Mouse (Mus musculus) heart, postnatal 0 days (tissue): ENCODE measurements at regions not wholly inside any gene's neighbourhood (a gene's known extent, or its start where the extent isn't known, plus 50 kb on each side); places are given as distances from the start of the nearest gene placed in this dataset.

Source experiments
- ATAC-seq: fragments of 200-750 bp; cut with Nextera tagmentation; 2 replicates; pipeline ENCODE4 v1.8.0; 2017; ENCODE audit warnings: low read depth, moderate number of reproducible peaks, moderate library complexity; ENCODE audit not compliant: insufficient read depth
- DNase-seq: peaks from one replicate; pipeline ENCODE4 v3.0.0-alpha.2; 2016; ENCODE audit warnings: low spot score
- H3K27ac ChIP-seq: fragments of 300-500 bp; sonication (generic); 2 replicates; pipeline ENCODE4 v1.5.1; 2014; ENCODE audit warnings: low read depth, mild to moderate bottlenecking
- H3K27me3 ChIP-seq: fragments of 300-500 bp; sonication (generic); 2 replicates; pipeline ENCODE4 v1.6.1; 2014; ENCODE audit warnings: low read length, mixed read lengths; ENCODE audit not compliant: control insufficient read depth, insufficient read depth
- H3K36me3 ChIP-seq: fragments of 300-500 bp; sonication (generic); replicated peaks from 2 replicates; pipeline ENCODE4 v1.6.1; 2014; ENCODE audit warnings: low read length, mixed read lengths; ENCODE audit not compliant: control insufficient read depth, insufficient read depth
- H3K4me1 ChIP-seq: fragments of 300-500 bp; sonication (generic); 2 replicates; pipeline ENCODE4 v1.6.1; 2014; ENCODE audit warnings: antibody characterized with exemption; ENCODE audit not compliant: control insufficient read depth, insufficient read depth
- H3K4me2 ChIP-seq: fragments of 300-500 bp; sonication (generic); 2 replicates; pipeline ENCODE4 v1.6.1; 2014; ENCODE audit warnings: low read depth, mild to moderate bottlenecking, low read length, moderate library complexity
- H3K4me3 ChIP-seq: fragments of 300-500 bp; sonication (generic); 2 replicates; pipeline ENCODE4 v1.5.1; 2014; ENCODE audit warnings: low read depth, low read length
- H3K9ac ChIP-seq: fragments of 300-500 bp; sonication (generic); replicated peaks from 2 replicates; pipeline ENCODE4 v1.6.1; 2014; ENCODE audit warnings: low read depth, low read length, mixed read lengths
- H3K9me3 ChIP-seq: fragments of 300-500 bp; sonication (generic); replicated peaks from 2 replicates; pipeline ENCODE4 v1.6.1; 2016; ENCODE audit warnings: low read length; ENCODE audit not compliant: control insufficient read depth
- CTCF ChIP-seq: IDR thresholded peaks from 2 replicates; pipeline ENCODE4 v1.5.1; 2016; ENCODE audit warnings: antibody characterized with exemption, control low read depth, low read depth
- EP300 ChIP-seq: IDR thresholded peaks from 2 replicates; pipeline ENCODE4 v1.6.1; 2016; ENCODE audit warnings: antibody characterized with exemption, low read depth
- WGBS: fragments of 180-500 bp; shearing (Covaris S2); extraction: QIAGEN DNeasy Blood & Tissue Kit; methylation state at CpG from one replicate; pipeline ENCODE4 v1.1.7; 2014; 5-methylcytosine and 5-hydroxymethylcytosine counted together

DNA sequence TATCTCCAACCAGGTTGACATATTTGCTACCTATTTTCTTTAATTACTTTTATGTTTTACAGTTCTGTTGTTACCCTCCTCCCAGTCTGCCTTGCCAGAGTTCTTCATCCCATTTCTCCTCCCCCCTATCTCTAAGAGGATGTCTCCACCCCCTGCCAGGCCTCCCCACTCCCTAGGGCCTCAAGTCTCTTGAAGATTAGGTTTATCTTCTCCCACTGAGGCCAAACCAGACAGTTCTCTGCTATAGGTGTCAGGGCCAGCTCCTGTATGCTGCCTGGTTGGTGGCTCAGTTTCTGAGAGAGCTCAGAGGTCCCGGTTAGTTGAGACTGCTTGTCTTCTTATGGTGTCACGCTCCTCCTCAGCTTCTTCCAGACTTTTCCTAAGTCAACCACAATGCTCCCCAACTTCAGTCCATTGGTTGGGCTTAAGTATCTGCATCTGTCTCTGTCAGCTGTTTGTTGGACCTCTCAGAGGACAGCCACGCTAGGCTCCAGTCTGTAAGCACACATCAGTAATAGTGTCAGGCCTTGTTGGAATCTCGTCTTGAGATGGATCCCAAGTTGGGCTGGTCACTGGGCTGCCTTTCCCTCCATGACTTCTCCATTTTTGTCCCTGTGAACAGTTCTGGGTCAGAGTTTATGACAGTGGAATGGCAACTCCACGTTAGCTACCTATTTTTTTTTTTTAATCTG lies 920.4 kb upstream of the Celf2 start:
- WGBS: 54% methylated on average over 5 of the region's 5 CpGs
- Histone ChIP-seq H3K27ac (no peak overlapping the region), H3K9ac (no peak overlapping the region), H3K27me3 (no peaks in the 10 kb centered on the region), H3K4me1 (no peaks in the 10 kb centered on the region), H3K36me3 (no peaks in the 10 kb centered on the region), H3K9me3 (no peaks in the 10 kb centered on the region), H3K4me2 (no peak overlapping the region), H3K4me3 (no peak overlapping the region)
- no peak for TF ChIP-seq EP300
- no peak for TF ChIP-seq CTCF
- no peak for ATAC-seq
- DNase-seq: no peak

GRCm38 (mm10) chr2:8428145-8428544 lies 918.8 kb upstream of the Celf2 start:
- Histone ChIP-seq H3K4me1 (no peaks in the 10 kb centered on the region), H3K4me2 (no peak overlapping the region), H3K9me3 (no peaks in the 10 kb centered on the region), H3K4me3 (no peak overlapping the region), H3K36me3 (no peaks in the 10 kb centered on the region), H3K9ac (no peak overlapping the region), H3K27me3 (no peaks in the 10 kb centered on the region), H3K27ac (no peak overlapping the region)
- TF ChIP-seq EP300 (no peak), CTCF (no peak)
- 63% methylated on average over 2 of the region's 2 CpGs for WGBS
- no peak for ATAC-seq
- DNase-seq: no peak

DNA sequence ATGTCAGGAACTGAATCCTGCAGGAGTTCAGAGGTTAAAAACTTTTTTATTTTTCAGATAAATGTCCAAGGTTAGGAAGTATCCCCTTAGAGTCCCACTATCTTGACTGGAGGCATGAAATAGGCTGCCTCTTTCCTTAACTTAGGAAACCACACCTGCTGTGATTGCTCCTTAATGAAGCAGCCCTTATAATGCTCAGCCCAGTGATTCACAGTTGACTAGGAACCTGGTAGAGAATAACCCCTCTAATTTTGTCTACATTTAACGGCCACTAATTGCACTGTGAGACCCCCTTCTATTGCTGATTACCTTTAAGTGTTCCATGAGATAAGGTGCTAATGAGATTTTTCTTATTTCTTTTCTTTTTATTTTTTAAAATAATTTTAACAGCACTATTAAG lies 918.4 kb upstream of the Celf2 start:
- TF ChIP-seq EP300 (no peak), CTCF (no peak)
- WGBS: 43% methylated on average over 1 of the region's 1 CpGs
- Histone ChIP-seq H3K36me3 (no peaks in the 10 kb centered on the region), H3K4me1 (no peaks in the 10 kb centered on the region), H3K9ac (no peak overlapping the region), H3K27me3 (no peaks in the 10 kb centered on the region), H3K4me2 (no peak overlapping the region), H3K9me3 (no peaks in the 10 kb centered on the region), H3K27ac (no peak overlapping the region), H3K4me3 (no peak overlapping the region)
- ATAC-seq (no peak), DNase-seq (no peak)

DNA sequence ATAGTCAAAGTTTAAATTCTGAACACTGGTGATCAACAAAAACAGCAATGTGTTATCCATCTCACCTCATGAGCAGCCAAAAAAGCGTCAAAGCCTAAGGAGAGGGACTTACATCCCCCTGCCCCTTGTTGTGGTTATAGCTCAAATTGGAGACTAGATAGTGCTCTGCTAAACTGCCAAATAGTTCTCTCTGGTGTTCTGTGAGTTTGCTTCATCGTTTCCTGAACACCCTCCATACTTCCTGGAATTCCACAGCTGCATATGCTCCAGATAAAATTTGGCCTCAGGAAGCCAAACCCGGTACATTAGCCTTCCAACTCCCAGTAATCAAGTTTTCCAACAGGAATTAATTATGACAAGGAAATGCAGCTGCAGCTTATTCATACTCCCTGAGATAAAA lies 906.6 kb upstream of the Celf2 start:
- DNase-seq (peak; percentile 38), ATAC-seq (no peak)
- H3K27me3 ChIP-seq: no peaks in the 10 kb centered on the region
- H3K4me2 ChIP-seq: no peak overlapping the region
- WGBS: 40% methylated on average over 3 of the region's 3 CpGs
- no peaks in the 10 kb centered on the region for H3K36me3 ChIP-seq
- no peak overlapping the region for H3K27ac ChIP-seq
- no peaks in the 10 kb centered on the region for H3K9me3 ChIP-seq
- no peak overlapping the region for H3K9ac ChIP-seq
- no peaks in the 10 kb centered on the region for H3K4me1 ChIP-seq
- no peak for TF ChIP-seq EP300
- no peak for TF ChIP-seq CTCF
- no peak overlapping the region for H3K4me3 ChIP-seq

DNA sequence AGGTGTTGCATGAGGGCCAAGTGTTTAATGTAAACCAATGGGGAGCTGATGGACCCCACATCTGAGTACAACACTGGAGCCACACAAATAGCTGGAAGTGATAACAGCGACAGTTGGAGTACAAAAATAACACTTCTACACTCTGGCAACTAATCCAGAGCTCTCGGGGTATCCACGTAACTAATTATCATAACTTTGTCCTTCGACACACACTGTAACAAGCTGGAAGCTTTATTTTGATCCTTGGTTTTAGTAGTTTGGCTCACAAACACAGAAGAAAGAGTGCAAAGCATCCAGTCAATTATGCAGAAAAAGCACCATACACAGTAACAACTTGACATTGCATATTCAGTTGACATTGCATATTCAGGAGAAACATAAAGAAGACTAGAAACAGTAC lies 884.8 kb upstream of the Celf2 start:
- no peak overlapping the region for H3K4me3 ChIP-seq
- H3K27me3 ChIP-seq: no peaks in the 10 kb centered on the region
- DNase-seq (no peak), ATAC-seq (no peak)
- no peak overlapping the region for H3K9ac ChIP-seq
- no peak overlapping the region for H3K4me2 ChIP-seq
- WGBS: 28% methylated on average over 4 of the region's 4 CpGs
- no peaks in the 10 kb centered on the region for H3K4me1 ChIP-seq
- TF ChIP-seq EP300 (no peak), CTCF (no peak)
- no peaks in the 10 kb centered on the region for H3K9me3 ChIP-seq
- no peak overlapping the region for H3K27ac ChIP-seq
- H3K36me3 ChIP-seq: no peaks in the 10 kb centered on the region

GRCm38 (mm10) chr2:8389530-8389929 lies 880.2 kb upstream of the Celf2 start:
- Histone ChIP-seq H3K9ac (no peak overlapping the region), H3K4me2 (no peak overlapping the region), H3K36me3 (no peaks in the 10 kb centered on the region), H3K4me3 (no peak overlapping the region), H3K9me3 (no peaks in the 10 kb centered on the region), H3K27ac (no peak overlapping the region), H3K4me1 (no peaks in the 10 kb centered on the region), H3K27me3 (no peaks in the 10 kb centered on the region)
- ATAC-seq: no peak
- TF ChIP-seq EP300 (no peak), CTCF (no peak)
- no peak for DNase-seq
- 44% methylated on average over 2 of the region's 2 CpGs for WGBS
